Mouse (Mus musculus) myocyte (in vitro differentiated cells): ENCODE data around the gene Hcn2.

Experiments
- E2F4 ChIP-seq: IDR thresholded peaks from one replicate; pipeline ENCODE4 v1.6.1; 2011; ENCODE audit warnings: mild to moderate bottlenecking, control low read depth, moderate library complexity; ENCODE audit not compliant: insufficient read depth
- POLR2A ChIP-seq: IDR thresholded peaks from one replicate; pipeline ENCODE4 v1.6.1; 2011; ENCODE audit warnings: low read depth, mild to moderate bottlenecking, control low read depth, moderate library complexity; ENCODE audit not compliant: insufficient read length

DNA sequence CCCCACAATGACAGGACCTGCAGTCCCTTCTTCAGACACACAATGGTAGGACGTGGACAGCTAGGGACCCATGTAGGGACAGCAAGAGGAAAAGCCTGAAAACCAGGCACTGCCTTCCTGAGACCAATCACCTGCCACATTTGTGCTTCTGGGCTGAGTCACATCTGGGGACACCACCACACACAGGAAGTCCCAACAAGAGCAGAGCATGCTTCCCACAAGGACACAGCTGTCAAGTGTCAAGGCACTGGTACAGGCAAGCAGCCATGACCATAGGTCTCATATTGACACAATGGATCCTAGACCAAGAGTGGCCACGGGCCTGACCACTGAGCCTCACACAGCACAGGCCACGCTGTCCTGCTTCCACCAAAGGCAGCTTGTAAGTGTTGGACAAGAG lies 46.4 kb downstream of the Hcn2 start:
- TF ChIP-seq E2F4 (no peak), POLR2A (peak; percentile 16)
